Mouse (Mus musculus) heart, postnatal 0 days (tissue): ENCODE data around the gene Gfer.

Source experiments
- CTCF ChIP-seq: IDR thresholded peaks from 2 replicates; pipeline ENCODE4 v1.5.1; 2016; ENCODE audit warnings: antibody characterized with exemption, control low read depth, low read depth
- EP300 ChIP-seq: IDR thresholded peaks from 2 replicates; pipeline ENCODE4 v1.6.1; 2016; ENCODE audit warnings: antibody characterized with exemption, low read depth

GRCm38 (mm10) chr17:24715556-24715955, 19.6 kb upstream of the Gfer start:
- TF ChIP-seq CTCF (no peak), EP300 (no peak)
